Mouse (Mus musculus): ENCODE data around the gene Rbbp6.

The Rbbp6 gene

GRCm38 (mm10) chr7:122972006-122972689 is 6.7 kb downstream of the Rbbp6 start:
- no peak for DNase-seq (ENCODE audit: low spot score)

- no peak for DNase-seq (ENCODE audit: low spot score)
Measured at GRCm38 (mm10) chr7:122979514-122979913, 14.0 kb downstream of the Rbbp6 start.

GRCm38 (mm10) chr7:122998189-122998588 is 32.7 kb downstream of the Rbbp6 start:
- DNase-seq (ENCODE audit: low spot score): no peak

- no peak for DNase-seq (ENCODE audit: low spot score)
Measured at GRCm38 (mm10) chr7:122999871-123000396, 34.4 kb downstream of the Rbbp6 start.

- DNase-seq (ENCODE audit: low spot score): no peak
Measured at GRCm38 (mm10) chr7:123000796-123001195, 35.3 kb downstream of the Rbbp6 start.

GRCm38 (mm10) chr7:123001341-123002027 is 36.0 kb downstream of the Rbbp6 start:
- no peak for DNase-seq (ENCODE audit: low spot score)

- no peak for DNase-seq (ENCODE audit: low spot score)
Measured at GRCm38 (mm10) chr7:123002028-123002410, 36.5 kb downstream of the Rbbp6 start.

- DNase-seq (ENCODE audit: low spot score): no peak
Measured at GRCm38 (mm10) chr7:123003207-123003606, 37.7 kb downstream of the Rbbp6 start.

- no peak for DNase-seq (ENCODE audit: low spot score)
Measured at GRCm38 (mm10) chr7:123004442-123004841, 39.0 kb downstream of the Rbbp6 start.

GRCm38 (mm10) chr7:123006251-123006650 is 40.8 kb downstream of the Rbbp6 start:
- no peak for DNase-seq (ENCODE audit: low spot score)

- DNase-seq (ENCODE audit: low spot score): no peak
Measured at GRCm38 (mm10) chr7:123007743-123008142, 42.3 kb downstream of the Rbbp6 start.

GRCm38 (mm10) chr7:123013466-123013865 is 48.0 kb downstream of the Rbbp6 start:
- DNase-seq (ENCODE audit: low spot score): no peak

- no peak for DNase-seq (ENCODE audit: low spot score)
Measured at GRCm38 (mm10) chr7:123014729-123015128, 49.2 kb downstream of the Rbbp6 start.

- no peak for DNase-seq (ENCODE audit: low spot score)
Measured at GRCm38 (mm10) chr7:123017627-123018026, 52.1 kb downstream of the Rbbp6 start.

GRCm38 (mm10) chr7:123025123-123025522 is 59.6 kb downstream of the Rbbp6 start:
- no peak for DNase-seq (ENCODE audit: low spot score)

GRCm38 (mm10) chr7:123030295-123030694 is 64.8 kb downstream of the Rbbp6 start:
- DNase-seq (ENCODE audit: low spot score): no peak

GRCm38 (mm10) chr7:123030709-123031181 is 65.3 kb downstream of the Rbbp6 start:
- no peak for DNase-seq (ENCODE audit: low spot score)

GRCm38 (mm10) chr7:123031211-123031743 is 65.8 kb downstream of the Rbbp6 start:
- no peak for DNase-seq (ENCODE audit: low spot score)

GRCm38 (mm10) chr7:123035314-123035713 is 69.8 kb downstream of the Rbbp6 start:
- no peak for DNase-seq (ENCODE audit: low spot score)

- no peak for DNase-seq (ENCODE audit: low spot score)
Measured at GRCm38 (mm10) chr7:123039302-123039701, 73.8 kb downstream of the Rbbp6 start.

- DNase-seq (ENCODE audit: low spot score): no peak
Measured at GRCm38 (mm10) chr7:123045146-123045545, 79.7 kb downstream of the Rbbp6 start.

- DNase-seq (ENCODE audit: low spot score): no peak
Measured at GRCm38 (mm10) chr7:123046473-123047091, 81.1 kb downstream of the Rbbp6 start.

Measured in urinary bladder, postnatal 10 days (tissue).